8 mouse cellular contexts compared by ENCODE assay signal in genomic region chr6:54041386-54042043, GRCm38 (mm10). TPM values are rescaled to one million over a fixed set of nuclear protein-coding genes. Genes with fewer than 3 reads are reported as not detected.
DNase-seq lines count a peak whose midpoint lies in the region; ATAC-seq and TF ChIP-seq lines count a peak whose summit lies in the region.
"Had no signal": no experiment of that assay in that cellular context is flagged by ENCODE, and none has a peak within 500 bp of the region (broad histone marks: within the 10 kb centered on the region; RNA-seq: fewer than 3 reads in every experiment).

No protein-coding gene starts in this region.

- WGBS in liver, postnatal 0 days (ENCODE audit: insufficient replicate concordance) = 47% methylated on average over 13 of the region's 13 CpGs
- 31% methylated on average over 13 of the region's 13 CpGs for WGBS in liver, embryonic 11.5 days
- WGBS in forebrain, embryonic 14.5 days = 19% methylated on average over 13 of the region's 13 CpGs
- WGBS in limb, embryonic 12.5 days = 15% methylated on average over 13 of the region's 13 CpGs
- 36% methylated on average over 13 of the region's 13 CpGs for WGBS in stomach, embryonic 14.5 days

- no peaks in the 10 kb centered on the region for H3K9me3 ChIP-seq in liver, postnatal 0 days (ENCODE audit: low read length)
- no peaks in the 10 kb centered on the region for H3K9me3 ChIP-seq in liver, embryonic 11.5 days (ENCODE audit: control insufficient read depth, low read length)
- H3K9me3 ChIP-seq in forebrain, embryonic 14.5 days (replicated peaks; ENCODE audit: control insufficient read depth, low read length) = no peaks in the 10 kb centered on the region
- no peaks in the 10 kb centered on the region; the same call in 1 of the 2 replicates for H3K9me3 ChIP-seq in limb, embryonic 12.5 days
- no peaks in the 10 kb centered on the region for H3K9me3 ChIP-seq in stomach, embryonic 14.5 days (ENCODE audit: control insufficient read depth, low read depth, low read length)
- H3K9me3 ChIP-seq: embryonic facial prominence, embryonic 15.5 days had no signal

- peaks cover 12% of the 10 kb centered on the region; the same call in 1 of the 2 replicates for H3K4me1 ChIP-seq in liver, postnatal 0 days (ENCODE audit: insufficient read depth)
- no peaks in the 10 kb centered on the region; the same call in 1 of the 2 replicates for H3K4me1 ChIP-seq in liver, embryonic 11.5 days (replicated peaks; ENCODE audit: control insufficient read depth, insufficient read depth, low read length)
- H3K4me1 ChIP-seq in forebrain, embryonic 14.5 days (ENCODE audit: control insufficient read depth, insufficient read depth, low read length) = peaks cover 15% of the 10 kb centered on the region
- H3K4me1 ChIP-seq in limb, embryonic 12.5 days (replicated peaks) = peaks cover 21% of the 10 kb centered on the region
- H3K4me1 ChIP-seq in stomach, embryonic 14.5 days (ENCODE audit: control insufficient read depth, insufficient read depth, low read length) = peaks cover 4% of the 10 kb centered on the region; the same call in 1 of the 2 replicates

- no peaks in the 10 kb centered on the region for H3K36me3 ChIP-seq in liver, postnatal 0 days (replicated peaks; ENCODE audit: insufficient read depth, low read length)
- H3K36me3 ChIP-seq in liver, embryonic 11.5 days (ENCODE audit: control insufficient read depth, insufficient read depth, low read length) = no peaks in the 10 kb centered on the region
- no peaks in the 10 kb centered on the region for H3K36me3 ChIP-seq in forebrain, embryonic 14.5 days (ENCODE audit: control insufficient read depth, insufficient read depth, low read length)
- H3K36me3 ChIP-seq in limb, embryonic 12.5 days = no peaks in the 10 kb centered on the region
- no peaks in the 10 kb centered on the region for H3K36me3 ChIP-seq in stomach, embryonic 14.5 days (ENCODE audit: control insufficient read depth, insufficient read depth, low read length)
- H3K36me3 ChIP-seq: embryonic facial prominence, embryonic 15.5 days had no signal

- TF ChIP-seq EP300 in liver, postnatal 0 days (IDR thresholded peaks at IDR 0.05; ENCODE audit: low read depth) = no peak

- ATAC-seq in liver, postnatal 0 days = no peak
- ATAC-seq in liver, embryonic 11.5 days (replicated peaks; ENCODE audit: low FRiP score) = no peak
- ATAC-seq in forebrain, embryonic 14.5 days = no peak
- ATAC-seq in limb, embryonic 12.5 days (ENCODE audit: insufficient number of reproducible peaks, insufficient read depth, low FRiP score, low TSS enrichment, low read depth) = no peak
- ATAC-seq in stomach, embryonic 14.5 days (ENCODE audit: insufficient number of reproducible peaks, insufficient read depth, low FRiP score, low read depth) = no peak

- no peak overlapping the region for H3K9ac ChIP-seq in liver, postnatal 0 days (replicated peaks)
- H3K9ac ChIP-seq in liver, embryonic 11.5 days (ENCODE audit: low read depth, low read length) = no peak overlapping the region
- peak overlapping the region; percentile 35; the same call in 1 of the 2 replicates for H3K9ac ChIP-seq in forebrain, embryonic 14.5 days (ENCODE audit: low read length)
- no peak overlapping the region for H3K9ac ChIP-seq in limb, embryonic 12.5 days (replicated peaks)
- no peak overlapping the region for H3K9ac ChIP-seq in stomach, embryonic 14.5 days (replicated peaks; ENCODE audit: low read depth, low read length)
- H3K9ac ChIP-seq: embryonic facial prominence, embryonic 15.5 days had no signal

- no peak for TF ChIP-seq CTCF in liver, postnatal 0 days (IDR thresholded peaks at IDR 0.05; ENCODE audit: low read depth)

- peaks cover 11% of the 10 kb centered on the region; the same call in 1 of the 2 replicates for H3K27me3 ChIP-seq in liver, postnatal 0 days (ENCODE audit: insufficient read depth, low read length)
- peaks cover 53% of the 10 kb centered on the region for H3K27me3 ChIP-seq in liver, embryonic 11.5 days (replicated peaks; ENCODE audit: control insufficient read depth, insufficient read depth, low read length)
- H3K27me3 ChIP-seq in forebrain, embryonic 14.5 days (replicated peaks; ENCODE audit: control insufficient read depth, insufficient read depth, low read length) = 0 out of 2 replicates have a peak, but pooled peaks cover 2% of the 10 kb centered on the region
- peaks cover 28% of the 10 kb centered on the region for H3K27me3 ChIP-seq in limb, embryonic 12.5 days
- no peaks in the 10 kb centered on the region for H3K27me3 ChIP-seq in stomach, embryonic 14.5 days (ENCODE audit: control insufficient read depth, insufficient read depth, low read length)

- H3K4me2 ChIP-seq in liver, postnatal 0 days (ENCODE audit: low read depth, low read length) = peak overlapping the region; percentile 90; the same call in 1 of the 2 replicates
- H3K4me2 ChIP-seq in liver, embryonic 11.5 days = no peak overlapping the region; the same call in 1 of the 2 replicates
- peak overlapping the region; percentile 81 for H3K4me2 ChIP-seq in forebrain, embryonic 14.5 days (ENCODE audit: low read length)
- H3K4me2 ChIP-seq in limb, embryonic 12.5 days = peak overlapping the region; percentile 90; the same call in 1 of the 2 replicates
- peak overlapping the region; percentile 90; the same call in 1 of the 2 replicates for H3K4me2 ChIP-seq in stomach, embryonic 14.5 days (replicated peaks; ENCODE audit: low read depth, low read length)

- DNase-seq in liver, postnatal 0 days = no peak
- no peak for DNase-seq in liver, embryonic 11.5 days (ENCODE audit: low spot score)
- no peak for DNase-seq in forebrain, embryonic 14.5 days (ENCODE audit: low spot score)
- no peak for DNase-seq in spleen, postnatal 4 days (ENCODE audit: low spot score in 2 of 2)
- no peak for DNase-seq in layer of hippocampus, postnatal 25 days (ENCODE audit: extremely low spot score in 1 of 2, low spot score in 1 of 2)

- no peak overlapping the region for H3K4me3 ChIP-seq in liver, postnatal 0 days (ENCODE audit: low read depth, low read length)
- no peak overlapping the region for H3K4me3 ChIP-seq in liver, embryonic 11.5 days (ENCODE audit: low read depth, low read length)
- peak overlapping the region; percentile 77 for H3K4me3 ChIP-seq in forebrain, embryonic 14.5 days (ENCODE audit: low read depth, low read length)
- H3K4me3 ChIP-seq in limb, embryonic 12.5 days (replicated peaks) = no peak overlapping the region
- H3K4me3 ChIP-seq in stomach, embryonic 14.5 days (ENCODE audit: low read depth, low read length) = no peak overlapping the region

- H3K27ac ChIP-seq in liver, postnatal 0 days (ENCODE audit: low read depth) = no peak overlapping the region
- H3K27ac ChIP-seq in liver, embryonic 11.5 days (ENCODE audit: low read depth, low read length) = no peak overlapping the region
- H3K27ac ChIP-seq in forebrain, embryonic 14.5 days (ENCODE audit: low read depth, low read length) = no peak overlapping the region
- no peak overlapping the region for H3K27ac ChIP-seq in limb, embryonic 12.5 days
- H3K27ac ChIP-seq in stomach, embryonic 14.5 days (ENCODE audit: low read length) = no peak overlapping the region
- H3K27ac ChIP-seq: embryonic facial prominence, embryonic 15.5 days had no signal

RNA-seq across cellular contexts. Expression of gene Chn2, which starts 2.2 kb away (rescaled TPM):
- polyA plus RNA-seq in liver, postnatal 0 days (2015; fragmentation: Nextera tagmentation; extraction: Ambion mirVana) = 10.8 and 12.4 TPM in 2 replicates
- 5.5 and 6.6 TPM in 2 replicates for polyA plus RNA-seq in liver, embryonic 11.5 days (2014; fragmentation: Nextera tagmentation; extraction: Ambion mirVana)
- 43.6 and 45.9 TPM in 2 replicates for polyA plus RNA-seq in forebrain, embryonic 14.5 days (2014; fragmentation: Nextera tagmentation; extraction: Ambion mirVana)
- 11.9 and 12.0 TPM in 2 replicates for polyA plus RNA-seq in limb, embryonic 12.5 days (2016; fragmentation: Nextera tagmentation; extraction: Ambion mirVana)
- polyA plus RNA-seq in stomach, embryonic 14.5 days (2014; fragmentation: Nextera tagmentation; extraction: Ambion mirVana) = 19.0 and 19.1 TPM in 2 replicates
- 10 to 100 TPM; 22.9 to 24.9 TPM for total RNA-seq in layer of hippocampus, postnatal 25 days (2021)
